Mouse (Mus musculus): ENCODE data around the gene Pip5k1b. TPM values are rescaled to one million over a fixed set of nuclear protein-coding genes. Genes with fewer than 3 reads are reported as not detected.

Pip5k1b gene
- polyA plus RNA-seq, 1 experiment, result 0.68 TPM

GRCm38 (mm10) chr19:24302198-24302597 is 253.5 kb downstream of the Pip5k1b start:
- Histone ChIP-seq H3K27me3 (ENCODE audit: control insufficient read depth, insufficient read depth, insufficient read length) (no peaks in the 10 kb centered on the region), H3ac (ENCODE audit: control insufficient read depth, insufficient read length, low read depth) (no peak overlapping the region), H3K4me3 (ENCODE audit: insufficient read depth, poor library complexity, severe bottlenecking) (no peak overlapping the region), H3K79me2 (ENCODE audit: control insufficient read depth, insufficient read depth) (no peaks in the 10 kb centered on the region), H3K36me3 (ENCODE audit: control insufficient read depth, insufficient read depth) (no peaks in the 10 kb centered on the region), H3K79me3 (ENCODE audit: low read depth) (no peaks in the 10 kb centered on the region)
- TF ChIP-seq USF1 (IDR thresholded peaks at IDR 0.05; ENCODE audit: low read depth), result no peak
- TF ChIP-seq FOSL1 (IDR thresholded peaks at IDR 0.05; ENCODE audit: insufficient read depth, low read length, poor library complexity, severe bottlenecking), result no peak
- TF ChIP-seq MYOD1 (IDR thresholded peaks at IDR 0.05; ENCODE audit: control insufficient read depth, insufficient read length, low read depth), result no peak
- TF ChIP-seq MAX (IDR thresholded peaks at IDR 0.05), result no peak
- no peak for TF ChIP-seq MYOG (IDR thresholded peaks at IDR 0.05; ENCODE audit: control insufficient read depth, extremely low read depth, insufficient read length)
- TF ChIP-seq CEBPB (IDR thresholded peaks at IDR 0.05; ENCODE audit: low read depth), result no peak
- no peak for TF ChIP-seq CTCF (IDR thresholded peaks at IDR 0.05; ENCODE audit: control insufficient read depth, insufficient read depth, insufficient read length)

GRCm38 (mm10) chr19:24301768-24302148 is 253.9 kb downstream of the Pip5k1b start:
- H3ac ChIP-seq (ENCODE audit: control insufficient read depth, insufficient read length, low read depth), result no peak overlapping the region
- no peaks in the 10 kb centered on the region for H3K36me3 ChIP-seq (ENCODE audit: control insufficient read depth, insufficient read depth)
- no peaks in the 10 kb centered on the region for H3K79me2 ChIP-seq (ENCODE audit: control insufficient read depth, insufficient read depth)
- H3K4me3 ChIP-seq (ENCODE audit: insufficient read depth, poor library complexity, severe bottlenecking), result no peak overlapping the region
- H3K27me3 ChIP-seq (ENCODE audit: control insufficient read depth, insufficient read depth, insufficient read length), result no peaks in the 10 kb centered on the region
- H3K79me3 ChIP-seq (ENCODE audit: low read depth), result no peaks in the 10 kb centered on the region
- TF ChIP-seq MYOD1 (IDR thresholded peaks at IDR 0.05; ENCODE audit: control insufficient read depth, insufficient read length, low read depth) (no peak), CEBPB (IDR thresholded peaks at IDR 0.05; ENCODE audit: low read depth) (no peak), USF1 (IDR thresholded peaks at IDR 0.05; ENCODE audit: low read depth) (no peak), MYOG (IDR thresholded peaks at IDR 0.05; ENCODE audit: control insufficient read depth, extremely low read depth, insufficient read length) (no peak), MAX (IDR thresholded peaks at IDR 0.05) (no peak), CTCF (IDR thresholded peaks at IDR 0.05; ENCODE audit: control insufficient read depth, insufficient read depth, insufficient read length) (no peak), FOSL1 (IDR thresholded peaks at IDR 0.05; ENCODE audit: insufficient read depth, low read length, poor library complexity, severe bottlenecking) (no peak)

DNA sequence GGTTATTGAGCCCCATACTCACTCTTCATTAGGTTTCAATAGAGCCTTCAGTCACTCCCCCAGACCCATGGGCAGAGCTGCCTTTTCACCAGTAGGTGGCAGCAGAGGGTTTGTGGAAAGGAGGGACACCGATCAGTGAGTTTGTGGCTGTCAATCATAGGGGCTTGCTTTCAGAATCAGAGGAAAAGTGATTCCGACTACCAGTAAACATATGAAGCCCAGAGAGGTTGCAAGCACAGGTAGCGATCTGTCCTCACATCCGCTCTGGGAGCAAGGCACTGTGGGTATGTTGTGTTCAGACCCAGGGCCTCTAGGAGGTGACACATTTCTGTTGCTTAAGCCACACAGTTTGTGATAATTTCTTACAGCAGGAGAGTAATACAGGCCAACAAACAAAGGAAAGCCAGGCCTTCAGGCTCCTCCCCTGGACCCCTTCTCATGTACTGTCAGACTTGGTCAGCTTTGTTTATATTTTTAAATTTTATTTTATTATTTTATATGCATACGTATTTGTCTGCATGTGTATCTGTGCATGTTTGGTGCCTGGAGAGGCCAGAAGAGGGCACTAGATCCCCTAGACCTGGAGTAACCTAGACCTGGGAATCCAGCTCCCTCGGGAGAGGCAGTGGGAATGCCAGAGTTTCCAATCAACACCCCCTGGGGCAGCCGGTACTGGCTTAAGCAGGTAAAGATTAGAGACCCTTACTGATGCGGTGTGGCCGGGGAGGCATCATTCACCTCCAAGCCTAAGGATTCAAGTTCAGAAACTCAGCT is 254.5 kb downstream of the Pip5k1b start:
- no peak overlapping the region for H3K4me3 ChIP-seq (ENCODE audit: insufficient read depth, poor library complexity, severe bottlenecking)
- no peaks in the 10 kb centered on the region for H3K79me3 ChIP-seq (ENCODE audit: low read depth)
- no peaks in the 10 kb centered on the region for H3K36me3 ChIP-seq (ENCODE audit: control insufficient read depth, insufficient read depth)
- TF ChIP-seq USF1 (IDR thresholded peaks at IDR 0.05; ENCODE audit: low read depth) (no peak), CTCF (IDR thresholded peaks at IDR 0.05; ENCODE audit: control insufficient read depth, insufficient read depth, insufficient read length) (peak; percentile 7), FOSL1 (IDR thresholded peaks at IDR 0.05; ENCODE audit: insufficient read depth, low read length, poor library complexity, severe bottlenecking) (no peak)
- H3ac ChIP-seq (ENCODE audit: control insufficient read depth, insufficient read length, low read depth), result no peak overlapping the region
- no peaks in the 10 kb centered on the region for H3K27me3 ChIP-seq (ENCODE audit: control insufficient read depth, insufficient read depth, insufficient read length)
- H3K79me2 ChIP-seq (ENCODE audit: control insufficient read depth, insufficient read depth), result no peaks in the 10 kb centered on the region

DNA sequence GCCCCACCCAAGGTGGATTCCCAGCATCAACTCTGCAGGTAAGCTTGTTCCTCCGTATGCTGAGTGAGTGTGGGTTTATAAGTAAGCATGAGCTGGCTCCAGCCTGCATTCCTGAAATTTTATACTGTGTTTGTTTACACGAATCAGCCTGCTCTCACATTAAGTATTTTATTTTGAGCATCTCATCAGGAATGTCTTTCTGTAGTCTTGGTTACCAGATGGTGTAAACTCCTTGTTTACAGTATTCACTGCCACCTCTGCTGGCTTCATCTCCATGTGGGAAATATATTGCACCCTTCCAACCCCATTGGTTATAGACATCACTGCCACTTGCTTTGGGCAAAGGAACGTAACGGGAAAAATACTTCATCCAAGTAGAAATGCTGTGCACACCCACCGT is 262.1 kb downstream of the Pip5k1b start:
- peaks cover 4% of the 10 kb centered on the region for H3K27me3 ChIP-seq (ENCODE audit: control insufficient read depth, insufficient read depth, insufficient read length)
- no peaks in the 10 kb centered on the region for H3K79me2 ChIP-seq (ENCODE audit: control insufficient read depth, insufficient read depth)
- TF ChIP-seq USF1 (IDR thresholded peaks at IDR 0.05; ENCODE audit: low read depth) (no peak), CEBPB (IDR thresholded peaks at IDR 0.05; ENCODE audit: low read depth) (no peak), MAX (IDR thresholded peaks at IDR 0.05) (no peak), CTCF (IDR thresholded peaks at IDR 0.05; ENCODE audit: control insufficient read depth, insufficient read depth, insufficient read length) (no peak), MYOG (IDR thresholded peaks at IDR 0.05; ENCODE audit: control insufficient read depth, extremely low read depth, insufficient read length) (no peak), MYOD1 (IDR thresholded peaks at IDR 0.05; ENCODE audit: control insufficient read depth, insufficient read length, low read depth) (no peak), FOSL1 (IDR thresholded peaks at IDR 0.05; ENCODE audit: insufficient read depth, low read length, poor library complexity, severe bottlenecking) (no peak)
- H3K4me3 ChIP-seq (ENCODE audit: insufficient read depth, poor library complexity, severe bottlenecking), result no peak overlapping the region
- H3K36me3 ChIP-seq (ENCODE audit: control insufficient read depth, insufficient read depth), result no peaks in the 10 kb centered on the region
- no peak overlapping the region for H3ac ChIP-seq (ENCODE audit: control insufficient read depth, insufficient read length, low read depth)
- no peaks in the 10 kb centered on the region for H3K79me3 ChIP-seq (ENCODE audit: low read depth)

DNA sequence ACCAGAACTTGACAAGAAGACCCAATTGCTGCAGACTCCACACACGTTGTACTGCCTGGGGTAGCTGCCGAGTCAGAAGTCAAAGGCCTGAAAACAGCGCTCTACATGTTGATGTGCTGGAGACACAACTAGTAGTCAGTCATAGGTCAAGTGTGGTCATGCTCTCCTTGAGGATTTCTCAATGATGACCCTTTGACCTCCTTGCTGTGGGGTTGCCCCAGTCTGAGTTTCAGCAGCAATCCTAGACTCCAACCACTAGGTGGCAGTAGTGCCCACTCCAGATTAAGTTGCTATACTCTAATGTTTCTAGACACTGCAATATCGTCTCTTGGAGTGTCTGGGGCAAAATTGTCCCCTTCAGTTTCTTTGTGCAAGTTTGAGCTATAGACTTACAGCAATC is 271.5 kb downstream of the Pip5k1b start:
- H3K4me3 ChIP-seq (ENCODE audit: insufficient read depth, poor library complexity, severe bottlenecking), result no peak overlapping the region
- TF ChIP-seq CTCF (IDR thresholded peaks at IDR 0.05; ENCODE audit: control insufficient read depth, insufficient read depth, insufficient read length) (peak; percentile 33), MYOG (IDR thresholded peaks at IDR 0.05; ENCODE audit: control insufficient read depth, extremely low read depth, insufficient read length) (no peak)
- H3K36me3 ChIP-seq (ENCODE audit: control insufficient read depth, insufficient read depth), result no peaks in the 10 kb centered on the region
- H3K27me3 ChIP-seq (ENCODE audit: control insufficient read depth, insufficient read depth, insufficient read length), result no peaks in the 10 kb centered on the region
- no peaks in the 10 kb centered on the region for H3K79me3 ChIP-seq (ENCODE audit: low read depth)
- peaks cover 7% of the 10 kb centered on the region for H3K79me2 ChIP-seq (ENCODE audit: control insufficient read depth, insufficient read depth)
- H3ac ChIP-seq (ENCODE audit: control insufficient read depth, insufficient read length, low read depth), result no peak overlapping the region
